Mouse (Mus musculus) ES-Bruce4 (cell line): Measurements from ENCODE around the gene Gimap9.

Experiments used
- CTCF ChIP-seq: IDR thresholded peaks from one replicate; pipeline ENCODE4 v1.8.1; 2011; ENCODE audit warnings: low read depth, low read length
- POLR2A ChIP-seq: IDR thresholded peaks from one replicate; pipeline ENCODE4 v1.8.1; 2011; ENCODE audit warnings: low read length; ENCODE audit not compliant: insufficient read depth

DNA sequence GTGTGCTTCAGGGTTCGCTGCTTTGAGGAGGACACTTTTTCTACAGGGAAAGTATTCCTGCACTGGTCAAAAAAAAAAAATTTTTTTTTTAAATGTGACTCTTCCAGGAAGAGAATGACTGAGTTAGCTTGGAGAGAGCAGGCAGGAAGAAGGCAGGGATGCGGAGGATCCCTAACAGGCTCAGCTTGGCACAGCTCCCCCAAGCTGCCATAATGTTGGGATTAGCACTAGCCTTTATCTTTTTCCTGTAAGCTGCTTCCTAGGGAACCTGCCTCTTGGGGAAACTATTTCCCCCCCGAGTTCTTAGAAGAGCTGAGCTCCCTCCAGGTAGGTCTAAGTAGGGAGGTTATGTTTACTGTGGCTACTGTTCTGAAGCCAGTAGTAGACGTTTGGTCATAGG, 8.9 kb downstream of the Gimap9 start:
- no peak for TF ChIP-seq CTCF
- no peak for TF ChIP-seq POLR2A
